Mouse (Mus musculus): ENCODE measurements around the gene Zfp91. TPM values are rescaled to one million over a fixed set of nuclear protein-coding genes. Genes with fewer than 3 reads are reported as not detected.

Zfp91 gene
- polyA plus RNA-seq, 1 experiment from 2014 or later = 10.4 TPM

DNA sequence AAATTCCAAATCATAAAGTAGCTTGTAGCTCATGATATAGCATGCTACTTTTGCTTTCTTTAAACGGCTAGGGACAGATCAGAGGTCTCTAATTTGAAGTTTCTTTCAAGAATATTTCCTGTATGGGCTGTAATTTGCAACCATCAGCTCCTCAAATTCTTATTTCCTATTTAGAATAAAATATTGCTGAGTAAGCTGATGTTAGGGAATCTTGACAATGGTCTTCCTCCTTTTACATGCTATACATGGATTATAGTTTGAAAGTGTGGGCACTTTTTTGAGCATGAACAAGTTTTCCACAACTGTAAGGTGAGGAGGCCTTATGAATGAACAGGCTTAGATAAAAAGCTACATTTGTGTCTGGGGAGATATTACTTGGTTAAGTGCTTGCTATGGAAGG is 18.0 kb upstream of the Zfp91 start:
- 76% methylated on average over 1 of the region's 1 CpGs for WGBS
- no peaks in the 10 kb centered on the region for H3K36me3 ChIP-seq (ENCODE audit: control insufficient read depth, insufficient read depth, low read length)
- no peak overlapping the region for H3K9ac ChIP-seq (ENCODE audit: low read length)
- no peak overlapping the region for H3K4me3 ChIP-seq (ENCODE audit: low read depth, low read length)
- H3K4me2 ChIP-seq (ENCODE audit: low read depth, severe bottlenecking) = no peak overlapping the region
- no peaks in the 10 kb centered on the region for H3K9me3 ChIP-seq (ENCODE audit: control insufficient read depth, low read length)
- no peak overlapping the region for H3K27ac ChIP-seq (replicated peaks; ENCODE audit: low read depth, low read length)
- H3K27me3 ChIP-seq (ENCODE audit: control insufficient read depth, insufficient read depth, low read length) = no peaks in the 10 kb centered on the region
- ATAC-seq (ENCODE audit: insufficient number of reproducible peaks, low FRiP score, low TSS enrichment, low read depth) (no peak), DNase-seq (ENCODE audit: low spot score) (no peak)
- no peaks in the 10 kb centered on the region for H3K4me1 ChIP-seq (ENCODE audit: control insufficient read depth, insufficient read depth, low read length)

DNA sequence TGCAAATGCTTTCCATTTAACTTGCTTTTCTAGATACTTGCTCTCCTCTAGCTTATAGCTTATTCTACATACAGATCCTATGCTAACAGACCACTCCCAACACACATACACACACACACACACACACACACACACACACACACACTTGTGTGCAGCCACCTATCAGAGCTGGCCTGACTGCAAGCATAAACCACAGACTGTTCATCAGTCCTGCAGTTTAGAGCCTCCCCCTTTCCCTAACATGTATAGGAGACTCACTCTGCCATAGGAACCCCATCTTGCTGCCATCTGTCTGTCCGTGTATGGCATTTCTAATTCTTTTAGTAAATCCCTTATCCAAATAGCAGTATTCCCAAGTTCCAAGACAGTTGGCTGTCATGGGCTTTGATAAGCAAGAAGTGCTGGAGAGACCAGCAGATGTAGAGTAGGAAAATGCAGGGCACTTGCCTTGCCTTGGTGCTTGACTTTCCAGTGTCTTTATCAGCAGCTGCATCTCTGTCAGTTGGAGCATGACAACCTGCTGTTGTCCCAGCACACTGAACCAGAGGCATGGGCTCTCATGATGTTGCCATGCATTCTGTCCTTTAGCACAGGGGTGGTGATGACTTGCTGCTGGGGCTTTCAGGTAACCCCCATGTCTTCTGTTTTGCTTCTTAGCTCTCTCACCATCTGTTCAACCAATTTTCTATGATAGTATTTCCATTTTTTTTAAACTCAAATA is 16.9 kb upstream of the Zfp91 start:
- 54% methylated on average over 1 of the region's 1 CpGs for WGBS
- no peak for DNase-seq (ENCODE audit: low spot score)
- no peak overlapping the region for H3K27ac ChIP-seq (replicated peaks; ENCODE audit: low read depth, low read length)
- no peak overlapping the region for H3K4me3 ChIP-seq (ENCODE audit: low read depth, low read length)
- no peaks in the 10 kb centered on the region for H3K36me3 ChIP-seq (ENCODE audit: control insufficient read depth, insufficient read depth, low read length)
- H3K4me2 ChIP-seq (ENCODE audit: low read depth, severe bottlenecking) = no peak overlapping the region
- no peak for ATAC-seq (ENCODE audit: insufficient number of reproducible peaks, low FRiP score, low TSS enrichment, low read depth)
- no peaks in the 10 kb centered on the region for H3K27me3 ChIP-seq (ENCODE audit: control insufficient read depth, insufficient read depth, low read length)
- H3K9ac ChIP-seq (ENCODE audit: low read length) = no peak overlapping the region
- no peaks in the 10 kb centered on the region for H3K4me1 ChIP-seq (ENCODE audit: control insufficient read depth, insufficient read depth, low read length)
- no peaks in the 10 kb centered on the region for H3K9me3 ChIP-seq (ENCODE audit: control insufficient read depth, low read length)

DNA sequence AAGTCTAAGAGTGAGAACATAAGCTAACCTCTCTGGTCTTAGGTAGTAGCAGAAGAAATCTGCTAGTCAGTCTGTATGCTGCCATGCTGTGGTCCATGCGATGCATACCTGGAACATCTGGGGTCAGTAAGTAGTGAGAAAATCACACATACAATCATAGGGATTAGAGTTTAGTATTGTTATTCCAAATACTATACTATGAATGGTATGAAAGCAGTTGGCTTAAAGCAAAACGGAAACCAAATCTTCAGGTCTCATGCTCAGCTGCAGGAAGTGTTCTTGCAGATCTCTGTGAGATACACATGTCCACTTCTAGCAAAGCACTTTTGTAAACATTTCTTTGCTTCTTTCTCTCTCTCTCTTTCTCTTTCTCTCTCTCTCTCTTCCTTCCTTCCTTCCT is 10.3 kb upstream of the Zfp91 start:
- Histone ChIP-seq H3K27me3 (ENCODE audit: control insufficient read depth, insufficient read depth, low read length) (no peaks in the 10 kb centered on the region), H3K9ac (ENCODE audit: low read length) (no peak overlapping the region), H3K4me3 (ENCODE audit: low read depth, low read length) (no peak overlapping the region), H3K4me2 (ENCODE audit: low read depth, severe bottlenecking) (no peak overlapping the region), H3K4me1 (ENCODE audit: control insufficient read depth, insufficient read depth, low read length) (no peaks in the 10 kb centered on the region), H3K36me3 (ENCODE audit: control insufficient read depth, insufficient read depth, low read length) (no peaks in the 10 kb centered on the region), H3K27ac (replicated peaks; ENCODE audit: low read depth, low read length) (no peak overlapping the region), H3K9me3 (ENCODE audit: control insufficient read depth, low read length) (no peaks in the 10 kb centered on the region)
- no peak for ATAC-seq (ENCODE audit: insufficient number of reproducible peaks, low FRiP score, low TSS enrichment, low read depth)
- 66% methylated on average over 2 of the region's 2 CpGs for WGBS
- DNase-seq (ENCODE audit: low spot score) = no peak

DNA sequence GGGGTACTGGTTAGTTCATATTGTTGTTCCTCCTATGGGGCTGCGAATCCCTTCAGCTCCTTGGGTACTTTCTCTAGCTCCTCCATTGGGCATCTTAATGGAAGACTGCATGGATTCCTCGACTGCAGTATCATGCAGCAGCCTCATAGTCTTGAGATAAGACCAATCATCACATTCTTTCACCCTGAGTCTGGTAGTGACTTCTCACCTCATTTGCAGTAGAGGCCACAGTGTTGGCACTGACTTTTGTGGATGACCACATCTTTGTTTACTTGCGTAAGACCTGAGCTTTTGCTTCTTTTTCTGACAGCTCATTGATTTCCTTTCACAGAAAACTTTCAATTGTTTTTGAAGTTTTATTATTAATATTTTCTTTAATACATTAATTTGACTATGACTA is 9.8 kb upstream of the Zfp91 start:
- ATAC-seq (ENCODE audit: insufficient number of reproducible peaks, low FRiP score, low TSS enrichment, low read depth) (no peak), DNase-seq (ENCODE audit: low spot score) (no peak)
- H3K4me2 ChIP-seq (ENCODE audit: low read depth, severe bottlenecking) = no peak overlapping the region
- no peaks in the 10 kb centered on the region for H3K36me3 ChIP-seq (ENCODE audit: control insufficient read depth, insufficient read depth, low read length)
- WGBS = 88% methylated on average over 3 of the region's 3 CpGs
- no peak overlapping the region for H3K27ac ChIP-seq (replicated peaks; ENCODE audit: low read depth, low read length)
- H3K27me3 ChIP-seq (ENCODE audit: control insufficient read depth, insufficient read depth, low read length) = no peaks in the 10 kb centered on the region
- H3K4me1 ChIP-seq (ENCODE audit: control insufficient read depth, insufficient read depth, low read length) = no peaks in the 10 kb centered on the region
- no peak overlapping the region for H3K9ac ChIP-seq (ENCODE audit: low read length)
- H3K4me3 ChIP-seq (ENCODE audit: low read depth, low read length) = no peak overlapping the region
- H3K9me3 ChIP-seq (ENCODE audit: control insufficient read depth, low read length) = no peaks in the 10 kb centered on the region

DNA sequence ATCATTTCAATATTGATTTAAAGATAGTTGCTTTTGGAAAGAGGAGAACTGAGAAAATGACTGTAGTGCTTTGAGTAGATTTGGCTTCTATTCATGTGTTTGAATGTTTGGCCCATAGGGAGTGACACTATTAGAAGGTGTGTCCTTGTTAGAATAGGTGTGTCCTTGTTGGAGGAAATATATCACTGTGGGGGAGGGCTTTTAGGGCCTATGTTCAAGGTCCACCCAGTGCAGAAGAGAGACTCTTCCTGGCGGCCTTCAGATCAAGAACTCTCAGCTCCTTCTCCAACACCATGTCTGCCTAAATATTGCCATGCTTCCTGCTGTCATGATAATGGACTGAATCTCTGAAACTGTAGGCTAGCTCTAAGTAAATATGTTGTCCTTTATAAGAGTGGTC is 8.3 kb upstream of the Zfp91 start:
- no peaks in the 10 kb centered on the region for H3K27me3 ChIP-seq (ENCODE audit: control insufficient read depth, insufficient read depth, low read length)
- H3K4me2 ChIP-seq (ENCODE audit: low read depth, severe bottlenecking) = no peak overlapping the region
- no peak overlapping the region for H3K27ac ChIP-seq (replicated peaks; ENCODE audit: low read depth, low read length)
- H3K4me3 ChIP-seq (ENCODE audit: low read depth, low read length) = no peak overlapping the region
- no peak for ATAC-seq (ENCODE audit: insufficient number of reproducible peaks, low FRiP score, low TSS enrichment, low read depth)
- H3K4me1 ChIP-seq (ENCODE audit: control insufficient read depth, insufficient read depth, low read length) = no peaks in the 10 kb centered on the region
- DNase-seq (ENCODE audit: low spot score) = no peak
- H3K9ac ChIP-seq (ENCODE audit: low read length) = no peak overlapping the region
- 75% methylated on average over 1 of the region's 1 CpGs for WGBS
- no peaks in the 10 kb centered on the region for H3K36me3 ChIP-seq (ENCODE audit: control insufficient read depth, insufficient read depth, low read length)
- H3K9me3 ChIP-seq (ENCODE audit: control insufficient read depth, low read length) = no peaks in the 10 kb centered on the region

DNA sequence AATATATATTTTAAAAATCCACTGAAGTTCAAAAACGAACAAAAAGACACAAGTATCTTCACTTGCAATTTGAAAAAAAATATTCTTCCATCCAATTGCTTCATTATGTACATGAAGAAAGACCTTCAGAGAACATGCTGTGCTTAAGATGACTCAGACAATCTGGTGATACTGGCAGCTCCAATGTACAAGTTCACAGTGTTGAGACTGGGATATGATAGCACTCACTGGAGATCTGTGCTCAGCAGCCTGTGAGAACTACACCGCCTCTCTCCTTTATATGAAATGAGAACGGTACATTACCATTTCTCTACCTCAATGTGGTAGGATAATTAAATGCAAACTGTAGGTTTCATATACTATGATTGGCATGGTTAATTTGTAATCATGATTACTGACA is 6.9 kb upstream of the Zfp91 start:
- no peaks in the 10 kb centered on the region for H3K9me3 ChIP-seq (ENCODE audit: control insufficient read depth, low read length)
- ATAC-seq (ENCODE audit: insufficient number of reproducible peaks, low FRiP score, low TSS enrichment, low read depth) (no peak), DNase-seq (ENCODE audit: low spot score) (no peak)
- H3K4me3 ChIP-seq (ENCODE audit: low read depth, low read length) = no peak overlapping the region
- 78% methylated on average over 3 of the region's 3 CpGs for WGBS
- H3K27ac ChIP-seq (replicated peaks; ENCODE audit: low read depth, low read length) = no peak overlapping the region
- H3K9ac ChIP-seq (ENCODE audit: low read length) = no peak overlapping the region
- no peaks in the 10 kb centered on the region for H3K27me3 ChIP-seq (ENCODE audit: control insufficient read depth, insufficient read depth, low read length)
- no peaks in the 10 kb centered on the region for H3K4me1 ChIP-seq (ENCODE audit: control insufficient read depth, insufficient read depth, low read length)
- H3K36me3 ChIP-seq (ENCODE audit: control insufficient read depth, insufficient read depth, low read length) = no peaks in the 10 kb centered on the region
- no peak overlapping the region for H3K4me2 ChIP-seq (ENCODE audit: low read depth, severe bottlenecking)

DNA sequence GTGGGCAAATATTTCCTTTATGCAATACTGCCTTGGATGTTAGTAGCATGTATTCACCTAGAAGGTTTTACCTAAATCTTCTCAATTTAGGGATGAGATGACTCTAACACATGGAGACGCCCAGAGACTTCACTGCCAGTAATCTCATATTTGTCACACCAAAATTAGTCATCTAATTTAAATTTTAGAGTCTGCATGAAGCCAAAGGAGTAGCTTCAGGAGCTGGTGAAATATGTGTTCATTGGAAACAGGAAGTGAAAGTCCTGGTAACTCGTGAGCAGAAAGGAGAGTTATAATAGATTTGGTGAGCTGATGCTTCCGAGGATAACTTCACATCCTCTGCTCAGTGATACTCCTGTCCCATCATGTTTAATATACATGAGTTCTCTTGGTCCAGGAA is 5.1 kb upstream of the Zfp91 start:
- H3K4me3 ChIP-seq (ENCODE audit: low read depth, low read length) = no peak overlapping the region
- H3K9me3 ChIP-seq (ENCODE audit: control insufficient read depth, low read length) = no peaks in the 10 kb centered on the region
- no peak for ATAC-seq (ENCODE audit: insufficient number of reproducible peaks, low FRiP score, low TSS enrichment, low read depth)
- DNase-seq (ENCODE audit: low spot score) = no peak
- no peaks in the 10 kb centered on the region for H3K36me3 ChIP-seq (ENCODE audit: control insufficient read depth, insufficient read depth, low read length)
- H3K4me2 ChIP-seq (ENCODE audit: low read depth, severe bottlenecking) = no peak overlapping the region
- WGBS = 78% methylated on average over 3 of the region's 3 CpGs
- no peak overlapping the region for H3K27ac ChIP-seq (replicated peaks; ENCODE audit: low read depth, low read length)
- no peaks in the 10 kb centered on the region for H3K27me3 ChIP-seq (ENCODE audit: control insufficient read depth, insufficient read depth, low read length)
- H3K4me1 ChIP-seq (ENCODE audit: control insufficient read depth, insufficient read depth, low read length) = no peaks in the 10 kb centered on the region
- no peak overlapping the region for H3K9ac ChIP-seq (ENCODE audit: low read length)

DNA sequence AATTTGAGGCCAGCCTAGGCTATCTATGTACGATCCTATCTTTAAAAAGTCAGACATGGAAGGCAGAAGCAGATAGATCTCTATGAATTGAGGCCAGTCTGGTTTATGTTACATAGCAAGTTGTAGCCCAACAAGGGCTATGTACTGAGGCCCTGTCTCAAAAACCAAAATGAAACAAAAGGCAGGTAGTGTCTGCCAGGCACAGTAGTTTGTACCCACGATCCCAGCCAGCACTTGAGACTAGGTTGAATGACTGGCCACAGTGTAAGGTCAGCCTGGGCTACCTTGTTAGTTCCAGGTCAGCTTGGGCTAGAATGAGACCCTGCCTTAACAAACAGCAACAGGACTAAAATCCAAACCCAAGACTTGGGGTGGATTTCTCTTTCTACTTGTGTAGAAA is 4.7 kb upstream of the Zfp91 start:
- Histone ChIP-seq H3K9me3 (ENCODE audit: control insufficient read depth, low read length) (no peaks in the 10 kb centered on the region), H3K27me3 (ENCODE audit: control insufficient read depth, insufficient read depth, low read length) (no peaks in the 10 kb centered on the region), H3K36me3 (ENCODE audit: control insufficient read depth, insufficient read depth, low read length) (no peaks in the 10 kb centered on the region), H3K4me3 (ENCODE audit: low read depth, low read length) (no peak overlapping the region), H3K4me2 (ENCODE audit: low read depth, severe bottlenecking) (no peak overlapping the region), H3K27ac (replicated peaks; ENCODE audit: low read depth, low read length) (no peak overlapping the region), H3K9ac (ENCODE audit: low read length) (no peak overlapping the region), H3K4me1 (ENCODE audit: control insufficient read depth, insufficient read depth, low read length) (no peaks in the 10 kb centered on the region)
- no peak for ATAC-seq (ENCODE audit: insufficient number of reproducible peaks, low FRiP score, low TSS enrichment, low read depth)
- no peak for DNase-seq (ENCODE audit: low spot score)
- WGBS = 78% methylated on average over 2 of the region's 2 CpGs

DNA sequence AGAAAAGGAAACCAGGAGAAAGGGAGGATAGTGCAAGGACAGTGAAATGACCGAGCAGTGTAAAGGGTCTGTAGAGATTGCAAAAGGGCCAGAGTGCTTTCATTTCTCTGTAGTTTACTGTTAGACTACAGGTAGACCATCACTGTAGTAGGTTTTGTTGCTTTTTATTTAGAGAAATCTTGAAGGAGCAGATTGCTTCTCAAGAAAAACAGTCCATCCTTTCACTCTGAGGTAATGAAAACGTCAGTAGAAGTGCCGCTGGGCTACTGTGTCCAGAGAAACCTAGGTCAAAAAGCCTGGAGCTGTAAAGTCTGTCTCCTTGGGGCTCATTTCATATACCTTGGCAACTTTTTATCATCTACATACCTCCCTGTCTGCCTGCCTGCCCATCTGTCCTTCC is 3.2 kb upstream of the Zfp91 start:
- Histone ChIP-seq H3K4me1 (ENCODE audit: control insufficient read depth, insufficient read depth, low read length) (no peaks in the 10 kb centered on the region), H3K36me3 (ENCODE audit: control insufficient read depth, insufficient read depth, low read length) (no peaks in the 10 kb centered on the region), H3K27me3 (ENCODE audit: control insufficient read depth, insufficient read depth, low read length) (no peaks in the 10 kb centered on the region), H3K4me2 (ENCODE audit: low read depth, severe bottlenecking) (no peak overlapping the region), H3K27ac (replicated peaks; ENCODE audit: low read depth, low read length) (no peak overlapping the region), H3K9me3 (ENCODE audit: control insufficient read depth, low read length) (no peaks in the 10 kb centered on the region), H3K4me3 (ENCODE audit: low read depth, low read length) (no peak overlapping the region), H3K9ac (ENCODE audit: low read length) (no peak overlapping the region)
- ATAC-seq (ENCODE audit: insufficient number of reproducible peaks, low FRiP score, low TSS enrichment, low read depth) (no peak), DNase-seq (ENCODE audit: low spot score) (no peak)
- WGBS = 91% methylated on average over 3 of the region's 3 CpGs

All from limb, embryonic 11.5 days (tissue).